Mouse (Mus musculus) G1E-ER4 (cell line): ENCODE data around the gene Cyb561d2. TPM values are rescaled to one million over a fixed set of nuclear protein-coding genes. Genes with fewer than 3 reads are reported as not detected.

Experiments
- GATA1 ChIP-seq: IDR thresholded peaks from one replicate; pipeline ENCODE4 v1.8.0; 2012; ENCODE audit warnings: low read length, inconsistent platforms
- polyA plus RNA-seq: library from polyadenylated mRNA; stranded (reverse); fragments of >175 nt; gene quantifications from 2 replicates; pipeline ENCODE4 v1.2.3, GENCODE M21; 2012

Cyb561d2 gene
- polyA plus RNA-seq, 1 experiment, result 11.7 TPM

- no peak for TF ChIP-seq GATA1
These were observed 13.1 kb upstream of the Cyb561d2 start for GRCm38 (mm10) chr9:107555031-107555457.

GRCm38 (mm10) chr9:107554319-107554825, 12.4 kb upstream of the Cyb561d2 start:
- TF ChIP-seq GATA1, result no peak

GRCm38 (mm10) chr9:107553541-107554318, 11.7 kb upstream of the Cyb561d2 start:
- no peak for TF ChIP-seq GATA1

GRCm38 (mm10) chr9:107552690-107553393, 10.8 kb upstream of the Cyb561d2 start:
- no peak for TF ChIP-seq GATA1

GRCm38 (mm10) chr9:107551890-107552355, 9.9 kb upstream of the Cyb561d2 start:
- TF ChIP-seq GATA1, result no peak

- no peak for TF ChIP-seq GATA1
These were observed 9.3 kb upstream of the Cyb561d2 start, which contains the start of gene Rassf1 for GRCm38 (mm10) chr9:107551117-107551889. Gene Rassf1 (plus strand): TSS chr9:107551555.

GRCm38 (mm10) chr9:107550491-107551116, 8.6 kb upstream of the Cyb561d2 start:
- no peak for TF ChIP-seq GATA1

GRCm38 (mm10) chr9:107549297-107550074, 7.5 kb upstream of the Cyb561d2 start:
- TF ChIP-seq GATA1, result no peak

- TF ChIP-seq GATA1, result no peak
These were observed 6.8 kb upstream of the Cyb561d2 start for GRCm38 (mm10) chr9:107548820-107549219.

GRCm38 (mm10) chr9:107547957-107548356, 6.0 kb upstream of the Cyb561d2 start:
- no peak for TF ChIP-seq GATA1

- no peak for TF ChIP-seq GATA1
These were observed 5.0 kb upstream of the Cyb561d2 start, which contains the start of gene Zmynd10 for GRCm38 (mm10) chr9:107547026-107547425. Gene Zmynd10 (plus strand): TSS chr9:107547298.

- TF ChIP-seq GATA1, result no peak
These were observed 3.6 kb upstream of the Cyb561d2 start for GRCm38 (mm10) chr9:107545602-107546001.

- no peak for TF ChIP-seq GATA1
These were observed 3.2 kb upstream of the Cyb561d2 start for GRCm38 (mm10) chr9:107545199-107545598.

GRCm38 (mm10) chr9:107544729-107545128, 2.7 kb upstream of the Cyb561d2 start:
- no peak for TF ChIP-seq GATA1
